Mouse (Mus musculus) erythroblast, embryonic 14.5 days (primary cell): ENCODE measurements around the gene Ube2g1. TPM values are rescaled to one million over a fixed set of nuclear protein-coding genes. Genes with fewer than 3 reads are reported as not detected.
A peak's percentile ranks its signal among the peaks of the same experiment; 100 is the strongest.

ENCODE experiments used
- H3K27me3 ChIP-seq: 2 replicates; pipeline ENCODE4 v1.6.1; 2012; ENCODE audit warnings: inconsistent platforms; ENCODE audit not compliant: control insufficient read depth
- H3K36me3 ChIP-seq: 2 replicates; pipeline ENCODE4 v1.6.1; 2012; ENCODE audit warnings: mild to moderate bottlenecking, inconsistent platforms; ENCODE audit not compliant: control insufficient read depth
- H3K4me1 ChIP-seq: 2 replicates; pipeline ENCODE4 v1.6.1; 2012; ENCODE audit warnings: inconsistent platforms; ENCODE audit not compliant: control insufficient read depth
- H3K4me3 ChIP-seq: replicated peaks from 2 replicates; pipeline ENCODE3; 2012; ENCODE audit warnings: moderate library complexity, mild to moderate bottlenecking, inconsistent platforms
- H3K9me3 ChIP-seq: 2 replicates; pipeline ENCODE4 v1.6.1; 2012; ENCODE audit warnings: low read length, inconsistent platforms, mixed read lengths; ENCODE audit not compliant: control insufficient read depth
- GATA1 ChIP-seq: IDR thresholded peaks from 2 replicates; pipeline ENCODE4 v1.6.1; 2012; ENCODE audit warnings: low read length, inconsistent platforms, mixed read lengths
- TAL1 ChIP-seq: IDR thresholded peaks from 3 replicates; pipeline ENCODE4 v1.6.1; 2012; ENCODE audit warnings: low read length, inconsistent platforms, mixed read lengths
- polyA plus RNA-seq: library from polyadenylated mRNA; stranded (reverse); fragments of >175 nt; gene quantifications from 2 replicates; pipeline ENCODE4 v1.2.3, GENCODE M21; 2012

Ube2g1 gene
- polyA plus RNA-seq: 1.4 and 1.5 TPM in 2 replicates

- TF ChIP-seq TAL1 (no peak), GATA1 (no peak)
- Histone ChIP-seq H3K27me3 (no peaks in the 10 kb centered on the region), H3K36me3 (no peaks in the 10 kb centered on the region), H3K9me3 (no peaks in the 10 kb centered on the region), H3K4me1 (peaks cover 24% of the 10 kb centered on the region), H3K4me3 (peak within 1 kb of the TSS; percentile 96)
Observed at GRCm38 (mm10) chr11:72606694-72607407, at the start of gene Ube2g1. Gene Ube2g1, plus strand, starts transcription at chr11:72607283.

GRCm38 (mm10) chr11:72558155-72558554, 48.9 kb upstream of the Ube2g1 start:
- no peak for TF ChIP-seq TAL1
- TF ChIP-seq GATA1: no peak

GRCm38 (mm10) chr11:72560661-72561060, 46.4 kb upstream of the Ube2g1 start:
- no peaks in the 10 kb centered on the region for H3K36me3 ChIP-seq
- H3K4me1 ChIP-seq: no peaks in the 10 kb centered on the region; the same call in 1 of the 2 replicates
- TF ChIP-seq TAL1: no peak
- no peak for TF ChIP-seq GATA1
- no peak overlapping the region for H3K4me3 ChIP-seq
- H3K9me3 ChIP-seq: no peaks in the 10 kb centered on the region
- H3K27me3 ChIP-seq: no peaks in the 10 kb centered on the region

More at GRCm38 (mm10) chr11:72558155-72558554, 48.9 kb upstream of the Ube2g1 start:
- no peaks in the 10 kb centered on the region for H3K9me3 ChIP-seq
- H3K4me3 ChIP-seq: no peak overlapping the region
- no peaks in the 10 kb centered on the region; the same call in 1 of the 2 replicates for H3K4me1 ChIP-seq
- H3K36me3 ChIP-seq: no peaks in the 10 kb centered on the region
- no peaks in the 10 kb centered on the region for H3K27me3 ChIP-seq

DNA sequence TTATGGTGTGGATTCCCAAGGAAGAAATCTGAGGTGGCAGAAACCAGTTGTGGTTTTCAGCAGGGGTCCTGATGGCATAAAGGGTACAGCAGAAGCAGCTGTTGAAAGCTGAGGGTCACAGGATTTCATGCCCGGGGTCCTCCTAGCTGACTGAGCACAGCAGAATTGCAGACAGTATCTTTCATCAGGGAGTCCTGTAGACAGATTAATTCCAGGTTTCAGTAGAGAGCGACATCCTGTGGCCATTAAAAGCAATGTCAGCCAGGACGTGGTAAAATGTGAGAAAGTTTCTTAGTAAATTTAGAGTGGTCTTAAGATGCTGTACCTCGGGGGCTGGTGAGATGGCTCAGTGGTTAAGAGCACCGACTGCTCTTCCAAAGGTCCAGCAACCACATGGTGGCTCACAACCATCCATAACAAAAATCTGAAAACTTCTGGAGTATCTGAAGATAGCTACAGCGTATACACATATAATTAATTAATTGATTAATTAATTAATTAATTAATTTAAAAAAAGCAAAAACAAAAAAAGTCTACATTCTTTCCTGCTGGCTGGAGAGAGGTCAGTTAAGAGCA, 42.8 kb upstream of the Ube2g1 start:
- no peaks in the 10 kb centered on the region for H3K9me3 ChIP-seq
- TF ChIP-seq GATA1 (no peak), TAL1 (no peak)

GRCm38 (mm10) chr11:72566304-72566703, 40.8 kb upstream of the Ube2g1 start:
- H3K4me1 ChIP-seq: peaks cover 13% of the 10 kb centered on the region
- H3K4me3 ChIP-seq: no peak overlapping the region
- H3K27me3 ChIP-seq: peaks cover 4% of the 10 kb centered on the region
- TF ChIP-seq GATA1 (no peak), TAL1 (no peak)
- H3K36me3 ChIP-seq: no peaks in the 10 kb centered on the region
- H3K9me3 ChIP-seq: no peaks in the 10 kb centered on the region

More for the DNA sequence above, 42.8 kb upstream of the Ube2g1 start:
- no peaks in the 10 kb centered on the region for H3K36me3 ChIP-seq
- peaks cover 2% of the 10 kb centered on the region for H3K4me1 ChIP-seq
- no peaks in the 10 kb centered on the region for H3K27me3 ChIP-seq
- H3K4me3 ChIP-seq: no peak overlapping the region

DNA sequence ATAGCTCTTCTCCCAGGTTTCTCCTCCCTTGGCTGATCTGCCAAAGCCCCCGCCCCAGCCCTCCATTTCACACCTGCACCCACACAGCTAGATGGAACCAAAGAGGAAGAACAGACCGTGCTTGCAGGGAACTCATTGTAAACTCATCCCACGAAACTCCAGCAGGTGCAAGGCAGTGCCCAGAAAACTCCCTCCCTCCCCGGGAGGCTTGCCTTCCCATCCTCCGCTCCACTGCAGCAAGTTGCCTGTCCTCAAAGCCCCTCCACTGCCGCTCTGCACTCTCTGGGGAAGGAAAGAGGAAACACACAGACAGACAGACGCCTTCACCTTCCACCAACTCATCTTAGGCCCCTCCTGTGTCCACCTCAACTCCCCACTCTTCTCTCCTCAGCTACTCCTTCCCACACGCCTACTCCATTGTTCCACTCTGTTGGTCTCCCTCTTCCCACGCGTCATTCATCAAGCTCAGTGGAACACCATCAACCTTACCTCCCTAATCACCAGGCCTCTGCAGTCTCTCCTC, 40.2 kb upstream of the Ube2g1 start:
- Histone ChIP-seq H3K36me3 (no peaks in the 10 kb centered on the region), H3K27me3 (peaks cover 6% of the 10 kb centered on the region)
- no peak for TF ChIP-seq GATA1
- no peak for TF ChIP-seq TAL1

DNA sequence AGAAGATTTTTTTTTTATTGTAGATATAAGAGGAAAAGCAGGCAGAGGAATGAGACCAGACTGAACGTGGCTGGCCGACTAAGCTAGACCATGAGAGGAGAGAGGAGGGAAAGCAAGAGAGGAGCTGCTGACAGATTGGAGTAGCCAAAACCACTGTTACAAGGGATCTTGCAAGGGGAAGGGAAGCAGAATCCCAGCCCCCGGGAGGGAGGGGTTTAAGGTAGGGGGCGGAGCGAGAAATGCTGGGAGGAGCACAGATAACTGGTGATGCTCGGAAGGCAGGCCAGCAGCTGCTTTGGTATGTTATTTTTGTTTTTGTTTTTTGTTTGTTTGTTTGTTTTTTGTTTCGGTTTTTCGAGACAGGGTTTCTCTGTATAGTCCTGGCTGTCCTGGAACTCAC, 38.0 kb upstream of the Ube2g1 start:
- Histone ChIP-seq H3K4me3 (no peak overlapping the region), H3K9me3 (no peaks in the 10 kb centered on the region), H3K4me1 (peaks cover 13% of the 10 kb centered on the region), H3K27me3 (peaks cover 6% of the 10 kb centered on the region), H3K36me3 (no peaks in the 10 kb centered on the region)
- TF ChIP-seq TAL1 (no peak), GATA1 (no peak)

More for the DNA sequence above, 40.2 kb upstream of the Ube2g1 start:
- Histone ChIP-seq H3K4me3 (no peak overlapping the region), H3K9me3 (no peaks in the 10 kb centered on the region), H3K4me1 (peaks cover 13% of the 10 kb centered on the region)

- peaks cover 6% of the 10 kb centered on the region for H3K27me3 ChIP-seq
- peaks cover 13% of the 10 kb centered on the region for H3K4me1 ChIP-seq
- H3K4me3 ChIP-seq: no peak overlapping the region
- H3K9me3 ChIP-seq: no peaks in the 10 kb centered on the region
- TF ChIP-seq GATA1 (no peak), TAL1 (no peak)
- no peaks in the 10 kb centered on the region for H3K36me3 ChIP-seq
Observed at GRCm38 (mm10) chr11:72569671-72570318, 37.3 kb upstream of the Ube2g1 start.
